Mouse (Mus musculus) lung, adult 2 months (tissue): ENCODE results near the gene Ufc1.

ENCODE experiments used
- CTCF ChIP-seq: fragments of 200-500 bp; IDR thresholded peaks from 2 replicates; pipeline ENCODE4 v1.5.1; 2011; ENCODE audit warnings: mild to moderate bottlenecking, low read length, control low read depth; ENCODE audit not compliant: insufficient read depth
- POLR2A ChIP-seq: fragments of 200-500 bp; IDR thresholded peaks from 2 replicates; pipeline ENCODE4 v1.6.1; 2011; ENCODE audit warnings: low read depth, mild to moderate bottlenecking, control low read depth, low read length, borderline replicate concordance; ENCODE audit errors: extremely low read depth

DNA sequence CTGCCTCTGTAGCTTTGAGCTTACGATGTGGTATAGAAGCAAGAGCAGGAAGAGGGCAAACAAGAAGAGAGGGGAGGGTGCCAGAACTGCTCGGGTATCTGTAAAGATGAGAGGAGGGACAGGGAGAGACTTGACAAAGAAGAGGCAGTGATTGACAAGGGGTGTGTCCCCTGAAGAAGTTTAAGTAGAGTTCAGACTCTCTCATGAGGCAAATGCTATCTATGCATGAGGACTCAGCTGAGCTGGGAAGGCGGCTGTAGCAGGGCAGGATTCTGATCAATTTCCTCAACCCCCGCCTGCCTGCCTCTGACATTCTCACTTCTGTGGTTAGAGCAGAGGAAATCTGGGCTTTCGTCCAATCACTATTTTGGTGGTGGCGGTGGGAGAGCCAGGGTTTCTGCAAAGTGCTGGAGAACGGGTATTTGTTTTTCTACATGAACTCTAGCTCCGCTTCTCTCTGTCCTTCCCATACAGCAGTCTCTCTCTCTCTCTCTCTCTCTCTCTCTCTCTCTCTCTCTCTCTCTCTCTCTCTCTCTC, 32.2 kb downstream of the Ufc1 start:
- no peak for TF ChIP-seq POLR2A
- no peak for TF ChIP-seq CTCF
